Mouse (Mus musculus) MEL (cell line): ENCODE data around the gene Trmt2a. TPM values are rescaled to one million over a fixed set of nuclear protein-coding genes. Genes with fewer than 3 reads are reported as not detected.
"Not testable (repeated sequence)": the region's sequence is repeated elsewhere in the genome, so short reads cannot be mapped to it uniquely, and the experiment has no call there.

Experiments used
- DNase-seq: peaks from one replicate; pipeline ENCODE4 v3.0.0; 2011; ENCODE audit warnings: low read depth, low spot score
- H3K27ac ChIP-seq: 2 replicates; pipeline ENCODE4 v1.5.1; 2012; ENCODE audit warnings: low read depth, mild to moderate bottlenecking, control low read depth, low read length, moderate library complexity; ENCODE audit not compliant: control insufficient read depth
- H3K27me3 ChIP-seq, 2 experiments: fragments of 150-350 bp in 1 of 2; sonication (generic) in 1 of 2; 2 replicates each; pipeline ENCODE4 v1.6.1; 2012; ENCODE audit warnings: low read length in 2 of 2, mild to moderate bottlenecking in 2 of 2, improper control_type of control experiment in 1 of 2, moderate library complexity in 1 of 2; ENCODE audit not compliant: insufficient read depth in 2 of 2, control insufficient read depth in 1 of 2
- H3K36me3 ChIP-seq, 2 experiments: 2 replicates each; pipeline ENCODE4 v1.6.1; 2012 to 2014; ENCODE audit warnings: low read length in 2 of 2, improper control_type of control experiment in 1 of 2, inconsistent platforms in 1 of 2, mild to moderate bottlenecking in 1 of 2; ENCODE audit not compliant: insufficient read depth in 2 of 2, control insufficient read depth in 1 of 2
- H3K4me1 ChIP-seq, 2 experiments: fragments of 150-350 bp in 1 of 2; sonication (generic) in 1 of 2; 2 replicates each; pipeline ENCODE4 v1.6.1; 2012; ENCODE audit warnings: low read length in 2 of 2, improper control_type of control experiment in 1 of 2, mild to moderate bottlenecking in 1 of 2; ENCODE audit not compliant: insufficient read depth in 2 of 2, control insufficient read depth in 1 of 2
- H3K4me3 ChIP-seq, 2 experiments: fragments of 150-350 bp in 1 of 2; sonication (generic) in 1 of 2; 2 replicates each; pipeline ENCODE4 v1.5.1; 2012; ENCODE audit warnings: low read depth in 2 of 2, low read length in 2 of 2, mild to moderate bottlenecking in 2 of 2, moderate library complexity in 2 of 2, control low read depth in 1 of 2, improper control_type of control experiment in 1 of 2; ENCODE audit not compliant: control insufficient read depth in 1 of 2, insufficient read depth in 1 of 2
- H3K79me2 ChIP-seq: 2 replicates; pipeline ENCODE4 v1.6.1; 2012; ENCODE audit warnings: mild to moderate bottlenecking, low read length, moderate library complexity; ENCODE audit not compliant: control insufficient read depth, poor library complexity, insufficient read depth
- H3K9ac ChIP-seq: 2 replicates; pipeline ENCODE4 v1.6.1; 2012; ENCODE audit warnings: low read depth, mild to moderate bottlenecking, control low read depth, low read length, moderate library complexity; ENCODE audit not compliant: control insufficient read depth, poor library complexity, severe bottlenecking
- H3K9me3 ChIP-seq: fragments of 150-350 bp; sonication (generic); replicated peaks from 2 replicates; pipeline ENCODE4 v1.6.1; 2012; ENCODE audit warnings: mild to moderate bottlenecking, low read length, improper control_type of control experiment, moderate library complexity; ENCODE audit not compliant: insufficient read depth
- POLR2A ChIP-seq, 2 experiments: IDR thresholded peaks; 2 replicates each; pipeline ENCODE4 v1.6.1; 2011 to 2012; ENCODE audit warnings: low read length in 2 of 2, mild to moderate bottlenecking in 2 of 2, control low read depth in 1 of 2, improper control_type of control experiment in 1 of 2, low read depth in 1 of 2, moderate library complexity in 1 of 2; ENCODE audit not compliant: control insufficient read depth in 1 of 2, insufficient read depth in 1 of 2, poor library complexity in 1 of 2
- UBTF ChIP-seq: IDR thresholded peaks from 2 replicates; pipeline ENCODE4 v1.6.1; 2012; ENCODE audit warnings: low read depth, mild to moderate bottlenecking, inconsistent platforms, low read length, improper control_type of control experiment, moderate library complexity, borderline replicate concordance; ENCODE audit not compliant: insufficient read depth
- USF1 ChIP-seq: IDR thresholded peaks from 2 replicates; pipeline ENCODE4 v1.6.1; 2014; ENCODE audit warnings: low read depth, mild to moderate bottlenecking, inconsistent platforms, low read length, improper control_type of control experiment, moderate library complexity
- polyA plus RNA-seq, 2 experiments: library from polyadenylated mRNA; stranded (reverse) in 1 of 2; unstranded in 1 of 2; fragments of >175 nt in 1 of 2; fragments of >200 nt in 1 of 2; gene quantifications; 2 replicates each; pipeline versions ENCODE4 v1.2.1 to v1.2.4; 2012; ENCODE audit warnings: low replicate concordance in 2 of 2, low read depth in 1 of 2; ENCODE audit not compliant: insufficient read length in 2 of 2, insufficient read depth in 1 of 2, missing spikeins in 1 of 2
- total RNA-seq: library from RNA; depleted of rRNA; stranded (reverse); fragments of 300-350 nt; gene quantifications from 2 replicates; pipeline ENCODE4 v1.2.3, GENCODE M21; 2012; rRNA removed

Gene Trmt2a
- total and polyA plus RNA-seq, 3 experiments: 178 to 185 TPM; not detected in 1

GRCm38 (mm10) chr16:18289067-18289588, 40.6 kb downstream of the Trmt2a start, which contains the start of gene Dgcr8 (continued):
- TF ChIP-seq USF1 (no peak), UBTF (no peak; the same call in 1 of the 2 replicates), POLR2A (IDR thresholded peaks at IDR 0.05; ENCODE audit: control insufficient read depth in 1 of 2, insufficient read depth in 1 of 2, low read depth in 1 of 2, low read length in 2 of 2, poor library complexity in 1 of 2) (peak; percentile 66 to 76; a peak in 3 of 4 replicates)

GRCm38 (mm10) chr16:18289614-18290013, 41.1 kb downstream of the Trmt2a start:
- peaks cover 9 to 17% of the 10 kb centered on the region in 2 experiments for H3K36me3 ChIP-seq
- peaks cover 41% of the 10 kb centered on the region for H3K79me2 ChIP-seq
- peaks cover 13% of the 10 kb centered on the region in 2 experiments; a peak in 3 of 4 replicates for H3K4me1 ChIP-seq
- peak; percentile 34 for DNase-seq
- peak overlapping the region; percentile 77 for H3K9ac ChIP-seq
- H3K27ac ChIP-seq: peak overlapping the region; percentile 93
- not testable (repeated sequence) for H3K27me3 ChIP-seq, H3K9me3 ChIP-seq
- peak overlapping the region; percentile 67 to 72 for H3K4me3 ChIP-seq

Other genes starting within 250 kb of the Trmt2a start
- gene Dgcr6, start 195.8 kb upstream of the Trmt2a start, total RNA-seq: 64.1 and 66.8 TPM in 2 replicates
- gene Dgcr6, start 195.8 kb upstream of the Trmt2a start, polyA plus RNA-seq: 100 to 1,000 TPM in 1 of 2 experiments, not detected in 1; 133 TPM
- 40.2 and 43.3 TPM in 2 replicates for gene Prodh, start 158.5 kb upstream of the Trmt2a start, total RNA-seq
- 10 to 100 TPM in 1 of 2 experiments, not detected in 1; 53.6 TPM for gene Prodh, start 158.5 kb upstream of the Trmt2a start, polyA plus RNA-seq
- 0.10 TPM in 1 of 2 replicates, not detected in the other for gene Rtn4r, start 121.0 kb upstream of the Trmt2a start, total RNA-seq
- under 1 TPM in 1 of 2 experiments, not detected in 1; 0.04 TPM for gene Rtn4r, start 121.0 kb upstream of the Trmt2a start, polyA plus RNA-seq
- gene Ccdc188, start 30.8 kb upstream of the Trmt2a start, total RNA-seq: not detected in 2 replicates
- not detected for gene Ccdc188, start 30.8 kb upstream of the Trmt2a start, polyA plus RNA-seq
- 9.1 and 9.6 TPM in 2 replicates for gene Zdhhc8, start 13.5 kb upstream of the Trmt2a start, total RNA-seq
- gene Zdhhc8, start 13.5 kb upstream of the Trmt2a start, polyA plus RNA-seq: 10 to 100 TPM in 1 of 2 experiments, not detected in 1; 33.2 TPM
- gene Ranbp1, start 53 bp downstream of the Trmt2a start, total RNA-seq: 420 and 440 TPM in 2 replicates
- gene Ranbp1, start 53 bp downstream of the Trmt2a start, polyA plus RNA-seq: 100 to 1,000 TPM; 162 to 681 TPM
- 0.77 and 0.85 TPM in 2 replicates for gene Gm49776, start 9.6 kb downstream of the Trmt2a start, total RNA-seq
- gene Gm49776, start 9.6 kb downstream of the Trmt2a start, polyA plus RNA-seq: 10 to 100 TPM in 1 of 2 experiments, not detected in 1; 32.7 TPM
- 40.3 and 40.6 TPM in 2 replicates for gene Dgcr8, start 40.6 kb downstream of the Trmt2a start, total RNA-seq
- 10 to 100 TPM in 1 of 2 experiments, not detected in 1; 39.6 TPM for gene Dgcr8, start 40.6 kb downstream of the Trmt2a start, polyA plus RNA-seq
- 38.0 and 55.9 TPM in 2 replicates for gene Tango2, start 99.4 kb downstream of the Trmt2a start, total RNA-seq
- 10 to 100 TPM in 1 of 2 experiments, not detected in 1; 98.3 TPM for gene Tango2, start 99.4 kb downstream of the Trmt2a start, polyA plus RNA-seq
- 8.9 and 9.1 TPM in 2 replicates for gene Arvcf, start 99.5 kb downstream of the Trmt2a start, total RNA-seq
- gene Arvcf, start 99.5 kb downstream of the Trmt2a start, polyA plus RNA-seq: 10 to 100 TPM in 1 of 2 experiments, not detected in 1; 14.5 TPM
- 25.7 and 31.2 TPM in 2 replicates for gene Txnrd2, start 177.7 kb downstream of the Trmt2a start, total RNA-seq
- 10 to 100 TPM in 1 of 2 experiments, not detected in 1; 46.8 TPM for gene Txnrd2, start 177.7 kb downstream of the Trmt2a start, polyA plus RNA-seq
- gene Comt, start 178.2 kb downstream of the Trmt2a start, total RNA-seq: 48.8 and 62.5 TPM in 2 replicates
- gene Comt, start 178.2 kb downstream of the Trmt2a start, polyA plus RNA-seq: 10 to 100 TPM in 1 of 2 experiments, not detected in 1; 71.8 TPM